9 mouse cellular contexts compared by ENCODE assay signal in genomic region chr5:118763353-118763752, GRCm38 (mm10).
A peak's percentile ranks its signal among the peaks of the same experiment; 100 is the strongest.
DNase-seq lines count a peak whose midpoint lies in the region; ATAC-seq lines count a peak whose summit lies in the region.
"Had no signal": no experiment of that assay in that cellular context is flagged by ENCODE, and none has a peak within 500 bp of the region (broad histone marks: within the 10 kb centered on the region; RNA-seq: fewer than 3 reads in every experiment).

No protein-coding gene starts in this region.

- H3K4me3 ChIP-seq in kidney, embryonic 15.5 days (replicated peaks): no peak overlapping the region
- no peak overlapping the region for H3K4me3 ChIP-seq in limb, embryonic 12.5 days (replicated peaks)
- H3K4me3 ChIP-seq: erythroblast, embryonic 14.5 days had no signal

- ATAC-seq in kidney, embryonic 15.5 days (replicated peaks; ENCODE audit: low FRiP score): no peak
- ATAC-seq in limb, embryonic 12.5 days (ENCODE audit: insufficient number of reproducible peaks, insufficient read depth, low FRiP score, low TSS enrichment, low read depth): 0 out of 2 replicates have a peak, but pooled peaks have one; percentile 43
- ATAC-seq in granulocyte monocyte progenitor cell, adult 5-6 weeks (replicated peaks; ENCODE audit: poor library complexity, severe bottlenecking): no peak

- H3K9ac ChIP-seq in kidney, embryonic 15.5 days: no peak overlapping the region
- H3K9ac ChIP-seq in limb, embryonic 12.5 days (replicated peaks): no peak overlapping the region

- H3K9me3 ChIP-seq in kidney, embryonic 15.5 days (replicated peaks): no peaks in the 10 kb centered on the region
- no peaks in the 10 kb centered on the region for H3K9me3 ChIP-seq in limb, embryonic 12.5 days

- WGBS in kidney, embryonic 15.5 days: 59% methylated on average over 5 of the region's 5 CpGs
- 59% methylated on average over 5 of the region's 5 CpGs for WGBS in limb, embryonic 12.5 days

- no peak overlapping the region for H3K27ac ChIP-seq in kidney, embryonic 15.5 days
- H3K27ac ChIP-seq in limb, embryonic 12.5 days: no peak overlapping the region

- no peaks in the 10 kb centered on the region for H3K27me3 ChIP-seq in kidney, embryonic 15.5 days
- no peaks in the 10 kb centered on the region for H3K27me3 ChIP-seq in limb, embryonic 12.5 days

- peak; percentile 42 for DNase-seq in adrenal gland, postnatal 10 days
- no peak for DNase-seq in adrenal gland, postnatal 25 days
- DNase-seq in kidney, adult 9 months: peak; percentile 26
- DNase-seq in ES-CJ7 (ENCODE audit: low read depth, low spot score): peak; percentile 67
- no peak for DNase-seq in ovary, postnatal 10 days (ENCODE audit: low spot score)

- H3K4me1 ChIP-seq in kidney, embryonic 15.5 days: 0 out of 2 replicates have a peak, but pooled peaks cover 6% of the 10 kb centered on the region
- peaks cover 10% of the 10 kb centered on the region for H3K4me1 ChIP-seq in limb, embryonic 12.5 days (replicated peaks)

- H3K4me2 ChIP-seq in kidney, embryonic 15.5 days: no peak overlapping the region
- no peak overlapping the region for H3K4me2 ChIP-seq in limb, embryonic 12.5 days

- peaks cover 55% of the 10 kb centered on the region for H3K36me3 ChIP-seq in kidney, embryonic 15.5 days
- H3K36me3 ChIP-seq in limb, embryonic 12.5 days: peaks cover 62% of the 10 kb centered on the region

Comparison
In these comparisons a context has a peak if more than half of its experiments do, and no peak if none do; other contexts are left out.
1. DNase-seq: peak in adrenal gland, postnatal 10 days (single experiment), kidney, adult 9 months (single experiment) and ES-CJ7 (single experiment); none in adrenal gland, postnatal 25 days (single experiment) and ovary, postnatal 10 days (single experiment).